Mouse (Mus musculus) lung, adult 18-20 months (tissue): ENCODE measurements around the gene Edn2.

Source experiments
- DNase-seq, 2 experiments: peaks; one replicate each; pipeline ENCODE4 v3.0.0; 2022; ENCODE audit warnings: mixed read lengths in 2 of 2

Edn2 gene

GRCm38 (mm10) chr4:120158714-120159310 lies 2.2 kb upstream of the Edn2 start:
- DNase-seq: no peak

GRCm38 (mm10) chr4:120162586-120162985 lies 1.6 kb downstream of the Edn2 start:
- no peak for DNase-seq

- peak; percentile 57 to 75 for DNase-seq
These were observed 2.2 kb downstream of the Edn2 start for GRCm38 (mm10) chr4:120163242-120163641.

GRCm38 (mm10) chr4:120164316-120164715 lies 3.3 kb downstream of the Edn2 start:
- DNase-seq: no peak

GRCm38 (mm10) chr4:120167778-120168177 lies 6.8 kb downstream of the Edn2 start:
- no peak for DNase-seq

GRCm38 (mm10) chr4:120168346-120168745 lies 7.3 kb downstream of the Edn2 start:
- DNase-seq: no peak

- DNase-seq: no peak
These were observed 9.5 kb downstream of the Edn2 start for GRCm38 (mm10) chr4:120170387-120170936.

GRCm38 (mm10) chr4:120172050-120172684 lies 11.2 kb downstream of the Edn2 start:
- no peak for DNase-seq

GRCm38 (mm10) chr4:120179123-120179522 lies 18.1 kb downstream of the Edn2 start:
- no peak for DNase-seq

GRCm38 (mm10) chr4:120180535-120180934 lies 19.5 kb downstream of the Edn2 start:
- DNase-seq: no peak

GRCm38 (mm10) chr4:120184374-120184991 lies 23.5 kb downstream of the Edn2 start:
- DNase-seq: no peak

- DNase-seq: no peak
These were observed 25.4 kb downstream of the Edn2 start for GRCm38 (mm10) chr4:120186441-120186840.

GRCm38 (mm10) chr4:120186934-120187333 lies 25.9 kb downstream of the Edn2 start:
- no peak for DNase-seq

- no peak for DNase-seq
These were observed 27.2 kb downstream of the Edn2 start for GRCm38 (mm10) chr4:120188204-120188603.

GRCm38 (mm10) chr4:120188651-120189161 lies 27.7 kb downstream of the Edn2 start:
- DNase-seq: peak; percentile 11 to 36

- no peak for DNase-seq
These were observed 28.9 kb downstream of the Edn2 start for GRCm38 (mm10) chr4:120189941-120190340.

- no peak for DNase-seq
These were observed 31.0 kb downstream of the Edn2 start for GRCm38 (mm10) chr4:120191987-120192386.

GRCm38 (mm10) chr4:120194026-120194425 lies 33.0 kb downstream of the Edn2 start:
- peak in 1 of 2 experiments; percentile 13 for DNase-seq

- no peak for DNase-seq
These were observed 34.0 kb downstream of the Edn2 start for GRCm38 (mm10) chr4:120194965-120195364.

- peak; percentile 24 to 37 for DNase-seq
These were observed 38.3 kb downstream of the Edn2 start for GRCm38 (mm10) chr4:120199184-120199885.

- DNase-seq: no peak
These were observed 39.7 kb downstream of the Edn2 start for GRCm38 (mm10) chr4:120200551-120201266.

- peak in 1 of 2 experiments; percentile 45 for DNase-seq
These were observed 43.4 kb downstream of the Edn2 start for GRCm38 (mm10) chr4:120204357-120204942.
